Mouse (Mus musculus) G1E (cell line): ENCODE measurements around the gene Ptma.

Experiments
- CTCF ChIP-seq: IDR thresholded peaks from 2 replicates; pipeline ENCODE4 v1.5.1; 2012; ENCODE audit warnings: low read depth, low read length, inconsistent platforms, mixed read lengths
- GATA1 ChIP-seq: IDR thresholded peaks from 2 replicates; pipeline ENCODE4 v1.6.1; 2012; ENCODE audit warnings: borderline replicate concordance, low read length, inconsistent platforms, mixed read lengths
- GATA2 ChIP-seq: IDR thresholded peaks from 2 replicates; pipeline ENCODE4 v1.6.1; 2012; ENCODE audit warnings: low read depth, low read length, inconsistent platforms, borderline replicate concordance
- POLR2AphosphoS5 ChIP-seq: IDR thresholded peaks from 2 replicates; pipeline ENCODE4 v1.6.1; 2012; ENCODE audit warnings: low read depth, low read length, inconsistent platforms; ENCODE audit not compliant: insufficient replicate concordance
- TAL1 ChIP-seq: conservative IDR thresholded peaks from 2 replicates; pipeline ENCODE4 v1.6.1; 2012; ENCODE audit warnings: low read depth, low read length, inconsistent platforms, mixed read lengths

DNA sequence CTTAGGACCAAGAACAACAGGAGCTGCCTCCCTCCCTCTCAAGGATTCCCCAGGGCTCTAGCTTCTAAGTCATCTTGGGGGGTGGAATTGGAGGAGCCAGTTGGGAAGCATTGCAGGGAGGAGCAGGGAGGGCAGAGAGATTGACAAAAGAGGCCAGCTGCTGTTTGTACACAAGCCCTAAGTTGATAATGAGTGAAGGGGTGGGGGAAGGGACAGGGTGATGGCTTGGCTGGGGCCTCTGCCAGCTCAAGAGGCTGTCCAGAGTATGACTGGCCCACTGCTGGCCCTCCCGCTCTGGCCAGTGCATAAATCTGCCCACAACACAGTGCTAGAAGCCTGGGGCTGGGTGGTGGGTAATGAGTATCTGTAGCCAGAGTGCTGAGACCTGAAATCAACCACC is 21.1 kb upstream of the Ptma start:
- no peak for TF ChIP-seq CTCF
- no peak for TF ChIP-seq TAL1
- no peak for TF ChIP-seq GATA1
- no peak for TF ChIP-seq GATA2
- no peak for TF ChIP-seq POLR2AphosphoS5
